ENCODE assay signal across 34 mouse cellular contexts in genomic region chr9:123173760-123174159, GRCm38 (mm10). TPM values are rescaled to one million over a fixed set of nuclear protein-coding genes. Genes with fewer than 3 reads are reported as not detected.
"Had no signal": no experiment of that assay in that cellular context is flagged by ENCODE, and none has a peak within 500 bp of the region (broad histone marks: within the 10 kb centered on the region; RNA-seq: fewer than 3 reads in every experiment).

No protein-coding gene starts in this region.

- H3K4me3 ChIP-seq: heart, adult 2 months; heart, embryonic 13.5 days; heart, embryonic 15.5 days; hindbrain, embryonic 13.5 days; hindbrain, embryonic 15.5 days; kidney, embryonic 15.5 days; limb, embryonic 13.5 days; limb, embryonic 15.5 days; liver, embryonic 12.5 days had no signal

- ATAC-seq: hindbrain, postnatal 0 days; intestine, embryonic 16.5 days; liver, embryonic 12.5 days had no signal

- H3K27ac ChIP-seq: heart, adult 2 months; heart, embryonic 13.5 days; heart, embryonic 15.5 days; hindbrain, embryonic 13.5 days; hindbrain, embryonic 15.5 days; hindbrain, postnatal 0 days; kidney, embryonic 15.5 days; kidney, postnatal 0 days; limb, embryonic 13.5 days; limb, embryonic 15.5 days; liver, embryonic 12.5 days had no signal

- DNase-seq: gastrocnemius, postnatal 10 days; gastrocnemius, postnatal 25 days; heart, adult 11 months; heart, adult 2 months; heart, postnatal 14 days; heart, postnatal 36 days; kidney, adult 11 months; kidney, adult 2 months; kidney, adult 9 months; kidney, postnatal 14 days; kidney, postnatal 36 days; layer of hippocampus, adult 9-11 months; layer of hippocampus, postnatal 36 days; left cerebral cortex, postnatal 4 days had no signal

- H3K9me3 ChIP-seq: heart, embryonic 13.5 days; heart, embryonic 15.5 days; hindbrain, embryonic 13.5 days; hindbrain, embryonic 15.5 days; kidney, embryonic 15.5 days; limb, embryonic 13.5 days; limb, embryonic 15.5 days; liver, embryonic 12.5 days had no signal

- H3K4me1 ChIP-seq: heart, embryonic 13.5 days; heart, embryonic 15.5 days; hindbrain, embryonic 15.5 days; kidney, embryonic 15.5 days; limb, embryonic 13.5 days; limb, embryonic 15.5 days; liver, embryonic 12.5 days had no signal

- H3K27me3 ChIP-seq: heart, embryonic 13.5 days; heart, embryonic 15.5 days; hindbrain, embryonic 13.5 days; hindbrain, embryonic 15.5 days; kidney, embryonic 15.5 days; limb, embryonic 13.5 days; limb, embryonic 15.5 days; liver, embryonic 12.5 days had no signal

- H3K9ac ChIP-seq: heart, embryonic 13.5 days; heart, embryonic 15.5 days; hindbrain, embryonic 13.5 days; hindbrain, embryonic 15.5 days; kidney, embryonic 15.5 days; limb, embryonic 13.5 days; limb, embryonic 15.5 days; liver, embryonic 12.5 days had no signal

- H3K36me3 ChIP-seq: heart, embryonic 13.5 days; heart, embryonic 15.5 days; hindbrain, embryonic 13.5 days; hindbrain, embryonic 15.5 days; limb, embryonic 13.5 days; limb, embryonic 15.5 days; liver, embryonic 12.5 days had no signal

RNA-seq across cellular contexts. Expression of gene Clec3b, which starts 23.0 kb away (rescaled TPM):
- total RNA-seq: hematopoietic stem cell, adult 5-6 weeks had no signal
- polyA plus RNA-seq: heart, embryonic 11.5 days; hindbrain, embryonic 11.5 days; intestine, embryonic 14.5 days; limb, embryonic 11.5 days; liver, embryonic 12.5 days had no signal

RNA-seq across cellular contexts. Expression of gene Cdcp1, which starts 42.1 kb away (rescaled TPM):
- total RNA-seq: gastrocnemius, adult 18-20 months; gastrocnemius, postnatal 10 days; gastrocnemius, postnatal 25 days; gastrocnemius, postnatal 4 days; layer of hippocampus, adult 18-20 months; layer of hippocampus, postnatal 14 days; layer of hippocampus, postnatal 36 days had no signal
